Mouse (Mus musculus) olfactory bulb, adult 2 months (tissue): ENCODE results near the gene Hs6st2. TPM values are rescaled to one million over a fixed set of nuclear protein-coding genes. Genes with fewer than 3 reads are reported as not detected.
A peak's percentile ranks its signal among the peaks of the same experiment; 100 is the strongest.

Source experiments
- H3K27ac ChIP-seq: fragments of 200-500 bp; 2 replicates; pipeline ENCODE4 v1.5.1; 2012; ENCODE audit warnings: low read depth, low read length; ENCODE audit not compliant: insufficient read depth
- H3K4me1 ChIP-seq: fragments of 200-500 bp; 2 replicates; pipeline ENCODE4 v1.6.1; 2012; ENCODE audit warnings: low read length; ENCODE audit not compliant: control insufficient read depth, insufficient read depth
- H3K4me3 ChIP-seq: fragments of 200-500 bp; 2 replicates; pipeline ENCODE4 v1.5.1; 2012; ENCODE audit warnings: mild to moderate bottlenecking, low read depth, low read length, moderate library complexity; ENCODE audit not compliant: insufficient read depth
- CTCF ChIP-seq: fragments of 200-500 bp; IDR thresholded peaks from 2 replicates; pipeline ENCODE4 v1.5.1; 2012; ENCODE audit warnings: low read depth, mild to moderate bottlenecking, low read length, moderate library complexity; ENCODE audit not compliant: insufficient read depth
- POLR2A ChIP-seq: fragments of 200-500 bp; IDR thresholded peaks from 2 replicates; pipeline ENCODE4 v1.6.1; 2012; ENCODE audit warnings: mild to moderate bottlenecking, low read depth, low read length, moderate library complexity; ENCODE audit not compliant: insufficient read depth
- WGBS: fragments of 180-500 bp; shearing (Covaris S2); methylation state at CpG from one replicate; pipeline ENCODE4 v1.1.7; 2018; 5-methylcytosine and 5-hydroxymethylcytosine counted together
- polyA plus RNA-seq: library from polyadenylated mRNA; stranded (reverse); fragments of >200 nt; gene quantifications from 2 replicates; pipeline ENCODE4 v1.2.4, GENCODE M21; 2012; ENCODE audit warnings: low replicate concordance; ENCODE audit not compliant: missing spikeins, insufficient read depth, insufficient read length

Gene Hs6st2
- polyA plus RNA-seq, 1 experiment, result not detected

GRCm38 (mm10) chrX:51680428-51681169 lies 1.1 kb downstream of the Hs6st2 start:
- TF ChIP-seq POLR2A, result no peak
- no peak for TF ChIP-seq CTCF
- WGBS, result 19% methylated on average over 59 of the region's 70 CpGs
- Histone ChIP-seq H3K4me3 (peak overlapping the region; percentile 62), H3K27ac (peak overlapping the region; percentile 64), H3K4me1 (no peaks in the 10 kb centered on the region)

DNA sequence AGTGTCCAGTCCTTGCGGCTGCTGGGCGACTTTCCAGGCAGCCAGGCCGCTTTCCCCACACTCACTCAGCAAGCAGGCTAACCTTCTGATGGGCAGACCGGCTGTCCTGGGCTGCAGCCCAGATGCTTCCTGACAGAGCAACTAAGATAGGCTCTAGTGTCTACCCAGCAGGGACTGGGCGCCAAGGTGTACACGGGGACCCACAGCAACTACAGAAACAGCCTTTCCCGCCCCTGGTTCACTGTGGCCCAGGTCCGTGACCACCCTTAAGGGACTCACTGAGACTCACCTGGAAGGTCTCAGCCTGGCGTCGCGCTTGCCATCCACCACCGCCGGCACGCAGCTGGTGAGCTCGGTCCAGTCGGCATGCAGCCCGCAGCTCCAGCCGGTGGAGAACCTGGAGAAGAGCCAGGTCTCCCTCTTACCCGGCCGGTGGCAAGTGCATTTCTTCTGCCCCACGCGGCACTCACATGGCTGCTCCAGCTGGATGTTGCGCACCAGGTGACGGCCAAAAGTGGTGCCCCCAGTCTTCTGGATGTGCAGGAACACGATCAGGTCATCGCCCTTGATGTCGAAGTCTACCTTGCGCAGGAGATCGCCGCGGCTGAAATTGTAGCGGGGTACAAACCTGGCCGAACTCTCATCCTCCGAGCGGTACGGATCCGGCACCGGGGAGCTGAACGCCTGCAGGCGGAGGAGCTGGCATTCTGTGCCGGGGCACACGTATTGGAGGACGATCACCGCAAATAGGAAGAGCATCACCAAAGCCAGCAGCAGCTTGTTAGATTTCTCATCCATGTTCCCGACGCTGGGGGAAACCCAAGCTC lies 1.8 kb downstream of the Hs6st2 start:
- WGBS, result 24% methylated on average over 46 of the region's 46 CpGs
- Histone ChIP-seq H3K4me1 (no peaks in the 10 kb centered on the region), H3K27ac (peak overlapping the region; percentile 50; the same call in 1 of the 2 replicates), H3K4me3 (peak overlapping the region; percentile 62)
- no peak for TF ChIP-seq POLR2A
- TF ChIP-seq CTCF, result no peak

DNA sequence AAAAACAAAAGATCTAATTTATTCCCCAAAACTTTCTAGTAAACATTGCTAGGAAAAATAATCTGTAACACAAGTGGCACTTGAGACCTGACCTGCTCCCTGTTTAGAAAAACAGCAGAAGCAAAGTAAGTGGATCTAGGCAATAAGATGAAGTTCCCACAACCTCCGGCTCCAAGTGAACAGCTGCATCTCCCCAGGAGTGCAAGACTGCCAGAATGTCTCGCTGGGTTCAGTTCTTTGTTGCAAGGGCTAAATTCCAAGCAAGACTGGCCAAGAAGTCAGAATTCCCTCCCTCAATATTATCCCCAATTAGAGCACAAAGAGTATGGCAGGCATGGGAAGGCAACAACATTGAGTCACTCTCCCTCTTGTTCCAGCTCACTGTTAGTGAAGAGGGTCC lies 23.4 kb downstream of the Hs6st2 start:
- 30% methylated on average over 2 of the region's 2 CpGs for WGBS
- no peak for TF ChIP-seq POLR2A
- TF ChIP-seq CTCF, result no peak
- no peak overlapping the region for H3K27ac ChIP-seq
- no peak overlapping the region for H3K4me3 ChIP-seq
- no peaks in the 10 kb centered on the region for H3K4me1 ChIP-seq

DNA sequence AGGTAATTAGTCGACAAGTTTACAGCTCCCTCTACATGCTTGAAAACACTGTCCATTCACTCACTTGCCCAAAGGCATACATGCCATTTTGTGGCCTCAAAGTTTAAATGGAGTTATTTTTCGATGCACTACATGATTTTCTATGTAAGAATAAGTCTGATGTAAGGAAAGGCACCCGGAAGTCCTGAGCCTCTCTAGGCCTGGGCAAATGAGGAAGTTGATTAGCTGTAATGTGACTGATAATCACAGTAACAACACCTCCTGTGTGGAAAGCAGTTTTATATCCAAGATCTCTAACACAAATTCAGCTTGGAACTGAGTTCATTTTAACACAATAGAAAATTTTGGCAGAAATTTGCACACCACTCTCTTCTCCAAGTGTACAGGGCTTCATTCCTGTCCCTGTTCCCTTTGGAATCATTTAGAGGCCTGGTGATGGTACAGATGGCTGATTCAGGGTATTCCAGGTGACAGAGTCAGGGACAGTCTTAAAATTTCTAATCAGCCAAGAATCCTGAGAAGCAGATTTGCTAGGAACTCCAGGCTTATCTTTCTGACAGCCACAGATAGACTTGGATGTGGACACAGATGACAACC lies 38.9 kb downstream of the Hs6st2 start:
- Histone ChIP-seq H3K27ac (no peak overlapping the region), H3K4me3 (no peak overlapping the region), H3K4me1 (no peaks in the 10 kb centered on the region)
- no peak for TF ChIP-seq CTCF
- TF ChIP-seq POLR2A, result no peak
- 87% methylated on average over 3 of the region's 3 CpGs for WGBS

DNA sequence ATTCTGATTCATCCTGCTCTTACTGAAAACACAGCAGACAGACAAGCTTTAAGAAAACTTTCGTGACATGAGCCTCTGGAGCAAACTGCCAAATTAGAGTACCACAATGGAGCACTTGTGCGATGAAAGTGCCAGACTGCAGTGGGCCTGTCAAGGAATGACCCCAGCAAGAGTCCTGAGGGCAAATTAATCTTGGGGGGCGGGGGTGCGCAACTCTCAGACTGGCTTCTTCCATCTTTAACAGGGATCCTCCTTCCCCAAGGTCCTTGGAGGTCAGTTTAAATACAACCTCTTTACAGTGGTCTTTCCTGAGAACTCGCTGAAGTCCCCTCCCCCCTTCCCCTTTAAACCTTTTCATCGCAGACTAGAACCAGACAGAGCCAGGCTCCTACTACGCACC lies 45.9 kb downstream of the Hs6st2 start:
- WGBS, result 69% methylated on average over 7 of the region's 7 CpGs
- no peaks in the 10 kb centered on the region for H3K4me1 ChIP-seq
- H3K27ac ChIP-seq, result no peak overlapping the region
- H3K4me3 ChIP-seq, result no peak overlapping the region
- TF ChIP-seq POLR2A, result no peak
- TF ChIP-seq CTCF, result no peak

GRCm38 (mm10) chrX:51631376-51631775 lies 50.3 kb downstream of the Hs6st2 start:
- Histone ChIP-seq H3K4me1 (no peaks in the 10 kb centered on the region), H3K4me3 (no peak overlapping the region), H3K27ac (no peak overlapping the region)
- TF ChIP-seq POLR2A (no peak), CTCF (no peak)
- WGBS, result 79% methylated on average over 2 of the region's 2 CpGs

DNA sequence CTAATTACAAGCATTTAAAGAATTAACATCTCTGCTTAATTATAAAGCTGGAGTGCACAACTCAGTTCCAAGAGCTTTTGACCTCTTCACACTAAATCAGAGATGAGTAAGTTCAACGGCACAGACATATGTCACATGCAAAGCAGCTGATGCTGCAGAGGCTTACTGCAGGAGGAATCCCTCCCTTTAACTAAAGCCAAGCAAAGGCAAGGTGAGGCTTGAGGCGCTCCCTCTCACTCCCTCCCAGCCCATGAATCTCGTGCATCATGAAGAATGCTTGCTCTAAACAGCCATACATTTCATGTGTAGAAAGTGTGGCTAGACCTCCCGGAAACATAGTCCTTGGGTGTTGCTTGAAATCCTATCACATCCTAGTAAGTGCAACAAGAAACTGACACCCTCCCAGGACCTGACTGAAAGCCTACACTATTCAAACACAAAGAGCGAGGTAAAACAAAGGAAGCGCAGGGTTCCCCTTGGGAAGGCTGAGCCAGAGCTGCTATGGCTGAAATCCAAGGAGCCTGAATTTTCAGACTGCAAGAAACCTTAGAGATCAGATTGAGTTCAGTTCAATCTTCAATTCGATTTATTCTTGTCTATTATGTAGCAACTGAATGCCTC lies 67.2 kb downstream of the Hs6st2 start:
- no peak overlapping the region for H3K27ac ChIP-seq
- no peak overlapping the region for H3K4me3 ChIP-seq
- no peaks in the 10 kb centered on the region for H3K4me1 ChIP-seq
- TF ChIP-seq POLR2A, result no peak
- no peak for TF ChIP-seq CTCF
- 45% methylated on average over 7 of the region's 7 CpGs for WGBS

GRCm38 (mm10) chrX:51610743-51611142 lies 70.9 kb downstream of the Hs6st2 start:
- WGBS, result 38% methylated on average over 1 of the region's 1 CpGs
- TF ChIP-seq POLR2A (no peak), CTCF (no peak)
- Histone ChIP-seq H3K27ac (no peak overlapping the region), H3K4me3 (no peak overlapping the region), H3K4me1 (no peaks in the 10 kb centered on the region)

DNA sequence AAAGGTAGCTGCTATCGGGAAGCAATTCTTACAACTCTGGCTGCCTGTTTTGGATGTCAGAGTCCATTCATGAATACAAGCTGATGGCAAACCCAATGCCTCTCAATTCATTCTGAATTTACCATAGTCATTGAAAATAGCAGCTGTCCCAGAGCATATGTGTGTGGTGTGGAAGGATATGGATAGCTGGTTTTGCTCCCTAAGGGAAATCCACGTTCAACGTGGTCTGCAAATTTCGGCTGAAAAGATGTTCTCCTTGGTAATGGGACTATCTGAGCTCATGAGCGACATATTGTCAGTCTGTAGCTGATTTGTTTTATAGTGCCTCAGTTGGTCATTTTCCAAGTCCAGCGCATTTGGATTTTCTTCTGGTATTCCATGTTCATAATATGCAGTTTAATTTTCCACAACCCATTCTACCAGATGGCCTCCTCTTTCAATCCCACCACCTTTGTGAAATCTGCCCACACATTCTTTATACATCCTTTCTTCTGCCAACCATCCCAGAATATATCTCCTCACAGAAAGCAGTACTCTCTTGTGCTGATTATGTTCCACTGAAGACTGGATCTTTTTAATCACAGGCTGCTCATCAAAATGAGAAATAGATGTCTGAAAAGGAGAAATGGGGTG lies 75.3 kb downstream of the Hs6st2 start:
- Histone ChIP-seq H3K27ac (no peak overlapping the region), H3K4me1 (no peaks in the 10 kb centered on the region), H3K4me3 (no peak overlapping the region)
- WGBS, result 94% methylated on average over 6 of the region's 6 CpGs
- TF ChIP-seq POLR2A (no peak), CTCF (no peak)
